Mouse (Mus musculus) yolk sac, embryonic 10.5 days (tissue): ENCODE data around the gene Aasdhppt.

Experiments
- DNase-seq: peaks from one replicate; pipeline ENCODE4 v3.0.0-alpha.2; 2017; ENCODE audit warnings: low spot score

The Aasdhppt gene

GRCm38 (mm10) chr9:4309351-4310085 lies at the start of gene Aasdhppt, which contains the start of gene Kbtbd3:
Aasdhppt (minus strand) TSS chr9:4309471.
Kbtbd3 (plus strand) TSS chr9:4309833.
- DNase-seq = peak; percentile 99

GRCm38 (mm10) chr9:4353163-4353562 lies 43.9 kb upstream of the Aasdhppt start:
- DNase-seq = no peak

DNA sequence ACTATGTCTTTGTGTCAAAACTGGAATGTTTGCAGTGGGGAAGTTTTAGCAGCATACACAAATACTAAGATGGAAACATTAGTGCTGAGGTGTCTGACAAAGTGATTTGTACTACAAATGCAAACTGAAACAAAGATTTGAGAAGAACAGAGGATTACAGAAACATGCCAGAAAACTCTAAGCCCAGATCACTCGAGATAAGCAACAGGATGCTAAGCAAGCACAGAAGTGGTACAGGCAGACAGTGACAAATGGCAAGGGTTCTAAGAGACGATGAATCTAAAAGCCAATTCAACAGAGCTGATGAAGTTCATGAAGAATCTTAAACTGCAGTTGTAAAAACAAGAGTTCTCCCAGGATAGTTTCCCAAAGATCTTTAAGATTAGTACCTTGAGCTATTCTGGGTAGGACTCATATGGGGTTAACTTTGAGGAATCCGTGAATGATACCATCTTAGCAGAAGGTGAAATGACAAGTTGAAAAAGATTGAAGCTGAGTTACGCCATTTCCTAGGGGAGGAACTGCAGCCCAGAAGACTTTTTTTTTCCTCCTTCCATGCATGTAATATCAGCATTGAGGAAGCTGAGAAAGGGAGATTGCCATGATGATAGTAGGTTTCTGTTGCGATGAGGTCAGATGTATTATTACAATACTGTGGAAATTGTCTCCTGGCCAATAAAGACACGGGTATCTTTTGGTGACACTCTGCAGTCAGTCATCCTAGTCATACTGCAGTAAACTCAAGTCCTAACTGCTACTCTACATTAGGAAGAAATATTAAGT lies 9.9 kb upstream of the Aasdhppt start:
- DNase-seq = no peak

- DNase-seq = no peak
These were observed 6.5 kb upstream of the Aasdhppt start for GRCm38 (mm10) chr9:4315746-4316145.

DNA sequence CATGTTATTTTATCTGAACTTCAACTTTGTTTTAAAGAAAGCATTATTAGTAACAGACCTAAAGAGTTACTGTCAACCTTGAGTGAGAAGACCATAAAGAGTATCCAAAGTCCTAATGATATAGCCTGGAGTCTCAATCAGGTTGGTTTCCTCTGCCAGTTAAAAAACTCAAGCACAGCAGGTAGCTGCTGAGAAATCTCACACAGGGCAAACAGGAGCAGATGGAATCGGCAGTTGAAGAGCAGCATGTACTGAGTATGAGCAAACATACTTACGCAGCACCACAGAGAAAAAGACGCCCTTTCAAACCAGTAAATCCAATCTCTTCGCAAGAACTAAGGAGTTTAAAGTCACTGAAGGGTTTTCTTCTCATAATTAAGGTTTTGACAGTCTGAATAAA lies 4.7 kb upstream of the Aasdhppt start:
- DNase-seq = no peak

DNA sequence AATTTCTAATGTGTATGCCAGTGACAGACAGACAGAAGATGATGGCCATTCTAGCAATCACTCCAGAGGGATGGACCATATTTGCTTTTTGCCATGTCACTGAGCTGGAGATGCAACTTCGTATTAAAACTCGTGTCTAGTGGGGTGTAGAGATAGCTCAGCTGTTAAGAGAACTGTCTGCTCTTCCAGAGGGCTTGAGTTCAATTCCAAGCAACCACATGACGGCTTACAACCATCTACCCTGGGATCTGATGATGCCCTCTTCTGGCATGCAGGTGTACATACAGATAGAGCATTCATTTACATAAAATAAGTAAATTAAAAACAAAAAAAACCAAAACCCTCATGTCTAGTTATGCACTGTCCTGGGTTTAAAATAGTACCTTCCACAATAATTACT lies 1.9 kb upstream of the Aasdhppt start:
- no peak for DNase-seq

DNA sequence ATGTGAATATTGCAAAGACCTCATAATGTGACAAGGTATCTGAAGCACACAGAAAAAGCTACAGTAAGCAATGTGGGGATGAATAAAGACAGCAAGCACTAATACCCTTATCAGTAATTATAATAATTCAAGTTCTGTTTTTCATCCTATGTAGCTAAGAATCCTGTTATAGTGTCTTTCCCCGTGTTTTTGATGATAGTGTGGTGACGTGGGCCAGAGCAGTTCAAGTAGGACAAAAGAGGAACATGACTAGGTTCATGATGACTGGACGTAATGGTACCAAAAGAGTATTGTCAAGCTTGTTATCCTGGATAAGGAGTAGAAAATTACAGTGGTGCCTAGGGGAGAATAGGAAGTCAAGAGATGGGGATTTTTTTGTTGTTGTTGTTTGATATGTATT lies 1.4 kb upstream of the Aasdhppt start:
- no peak for DNase-seq

GRCm38 (mm10) chr9:4308628-4309350 lies 482 bp downstream of the Aasdhppt start:
- DNase-seq = no peak

DNA sequence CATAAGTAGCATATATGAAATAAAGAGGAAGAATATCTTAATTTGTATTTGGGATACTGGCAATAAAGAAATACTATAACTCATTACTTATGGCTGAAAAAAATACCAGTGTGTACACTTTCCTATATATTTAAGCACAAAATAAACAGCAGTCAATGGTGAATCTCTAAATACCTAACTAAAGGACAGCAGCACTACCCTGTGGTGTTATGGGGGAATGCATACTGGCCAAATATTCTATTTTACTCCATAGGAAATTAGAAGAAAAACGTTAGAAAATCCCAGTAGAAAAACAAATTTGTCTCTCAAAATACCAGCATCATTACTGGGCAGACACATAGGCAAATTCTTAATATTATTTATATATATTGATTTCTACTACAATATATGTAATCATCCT lies 4.4 kb downstream of the Aasdhppt start:
- no peak for DNase-seq

DNA sequence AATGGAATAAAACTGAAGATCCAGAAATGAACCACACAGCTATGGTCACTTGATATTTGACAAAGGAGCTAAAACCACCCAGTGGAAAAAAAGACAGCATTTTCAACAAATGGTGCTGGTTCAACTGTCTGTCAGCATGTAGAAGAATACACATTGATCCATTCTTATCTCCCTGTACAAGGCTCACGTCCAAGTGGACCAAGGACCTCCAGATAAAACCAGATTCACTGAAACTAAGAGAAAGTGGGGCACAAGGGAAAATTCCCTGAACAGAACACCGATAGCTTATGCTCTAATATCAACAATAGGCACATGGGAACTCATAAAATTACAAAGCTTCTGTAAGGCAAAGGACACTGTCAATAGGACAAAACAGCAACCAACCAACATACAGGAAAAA lies 8.8 kb downstream of the Aasdhppt start:
- no peak for DNase-seq

DNA sequence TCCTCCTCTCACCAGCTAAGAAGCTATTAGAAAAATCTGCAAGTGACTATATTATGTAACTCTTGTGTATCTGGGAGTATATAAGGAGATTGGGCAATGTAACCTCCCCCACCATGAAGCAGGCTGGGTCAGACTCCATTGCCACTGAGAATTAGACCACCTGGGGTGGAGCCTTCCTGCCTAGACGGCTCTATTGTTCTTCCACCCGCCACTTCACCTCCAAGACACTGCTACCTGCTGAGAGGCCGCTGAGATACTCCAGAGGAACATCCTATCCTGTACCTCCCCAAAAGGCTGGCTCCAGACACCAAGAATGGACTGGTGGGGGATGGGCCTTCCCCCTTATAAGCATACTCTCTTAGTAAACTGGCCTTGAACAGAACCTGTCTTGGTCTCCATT lies 25.4 kb downstream of the Aasdhppt start:
- no peak for DNase-seq

GRCm38 (mm10) chr9:4266881-4267280 lies 42.4 kb downstream of the Aasdhppt start:
- DNase-seq = no peak

- no peak for DNase-seq
These were observed 48.6 kb downstream of the Aasdhppt start for GRCm38 (mm10) chr9:4260746-4261090.

DNA sequence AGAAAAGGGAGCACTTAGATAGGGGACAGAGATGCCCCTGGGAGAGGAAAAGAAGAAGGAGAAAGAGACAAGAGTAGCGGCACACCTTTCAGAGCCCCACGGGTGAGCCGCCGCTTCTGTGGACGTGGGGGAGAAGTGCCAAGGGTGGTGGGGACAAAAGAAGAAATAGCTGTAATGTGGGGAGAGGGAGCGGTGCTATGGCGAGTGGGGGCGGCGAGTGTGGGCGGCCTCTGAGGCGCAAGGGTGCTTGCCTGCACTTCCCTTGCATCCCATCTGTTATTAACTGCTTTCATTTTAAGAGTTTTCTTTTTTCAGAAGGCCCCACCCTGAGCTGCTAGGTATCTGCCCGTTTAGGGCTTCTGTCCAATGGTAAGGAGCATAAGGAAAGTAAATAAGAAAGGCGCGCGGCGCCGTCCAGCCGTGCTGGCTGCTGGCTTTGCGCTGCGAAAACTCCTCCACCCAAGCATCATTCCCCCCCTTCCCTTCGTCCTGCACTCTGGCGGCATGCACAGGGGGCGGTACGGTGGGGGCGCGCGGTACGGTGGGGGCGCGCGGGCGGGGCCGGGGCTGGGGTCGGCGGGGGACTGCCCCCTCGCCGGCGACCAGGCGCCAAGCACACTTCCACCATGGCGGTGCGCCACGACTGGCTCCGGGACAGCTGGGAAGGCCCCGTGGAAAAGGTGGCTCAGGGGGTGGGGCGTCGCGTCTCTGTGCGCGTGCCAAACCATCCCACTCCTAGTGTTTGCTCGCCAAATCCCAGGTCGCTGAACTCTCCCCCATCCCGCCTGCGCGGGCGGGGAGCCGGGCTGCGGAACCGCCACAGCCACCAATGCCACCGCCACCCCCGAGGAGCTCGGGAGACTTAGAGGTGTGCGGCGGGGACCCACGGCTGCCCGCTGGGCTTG lies 49.2 kb downstream of the Aasdhppt start:
- DNase-seq = peak; percentile 51

- no peak for DNase-seq
These were observed 50.2 kb downstream of the Aasdhppt start for GRCm38 (mm10) chr9:4259074-4259473.
